Mouse (Mus musculus) cerebellum, adult 18-20 months (tissue): ENCODE results near the gene Fam92a.
"Not testable (repeated sequence)": the region's sequence is repeated elsewhere in the genome, so short reads cannot be mapped to it uniquely, and the experiment has no call there.

Source experiments
- DNase-seq, 2 experiments: peaks; one replicate each; pipeline ENCODE4 v3.0.0; 2021

Gene Fam92a

GRCm38 (mm10) chr4:12171318-12172091, at the start of gene Fam92a:
TSS of gene Fam92a (minus strand) at chr4:12172015.
- peak; percentile 74 to 85 for DNase-seq

GRCm38 (mm10) chr4:12178992-12179391, 7.2 kb upstream of the Fam92a start:
- DNase-seq, result peak; percentile 9 to 14

- no peak for DNase-seq
Observed at GRCm38 (mm10) chr4:12170986-12171317, 863 bp downstream of the Fam92a start.

GRCm38 (mm10) chr4:12147660-12148059, 24.2 kb downstream of the Fam92a start:
- DNase-seq, result no peak

GRCm38 (mm10) chr4:12141516-12141915, 30.3 kb downstream of the Fam92a start:
- not testable (repeated sequence) for DNase-seq

- peak; percentile 20 to 39 for DNase-seq
Observed at GRCm38 (mm10) chr4:12140592-12141062, 31.2 kb downstream of the Fam92a start.

DNA sequence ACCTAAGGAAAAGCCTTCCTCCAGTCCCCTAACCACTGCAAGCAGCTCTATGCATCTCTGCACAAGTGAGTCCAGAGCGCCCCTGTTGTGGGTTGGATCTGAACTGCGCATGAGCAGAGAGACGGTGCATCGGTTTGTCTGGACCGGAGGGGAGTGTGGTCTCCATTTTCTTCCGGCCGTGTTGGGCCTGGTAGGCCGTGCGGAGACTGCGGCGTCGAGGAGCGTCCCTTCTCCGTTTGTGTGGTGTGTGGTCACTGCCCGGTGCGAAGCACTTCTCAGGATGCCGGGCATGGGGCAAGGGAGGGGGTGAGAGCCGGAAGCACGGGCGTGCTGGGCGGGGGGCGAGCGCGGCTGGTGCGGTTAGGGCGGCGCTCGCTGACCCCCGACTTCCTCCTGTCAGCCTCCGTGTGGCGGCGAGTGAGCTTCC, 31.7 kb downstream of the Fam92a start, which contains the start of gene Rbm12b1:
Gene Rbm12b1, plus strand, starts transcription at position 124 of the 427 bp plus-strand sequence.
- DNase-seq, result peak; percentile 81
